Mouse (Mus musculus): ENCODE results near the gene Aqp2. TPM values are rescaled to one million over a fixed set of nuclear protein-coding genes. Genes with fewer than 3 reads are reported as not detected.

Aqp2 gene
- total RNA-seq, 2 experiments from 2014 or later = not detected

- ATAC-seq (ENCODE audit: poor library complexity, severe bottlenecking) = no peak
Observed at GRCm38 (mm10) chr15:99614753-99615152, 35.9 kb downstream of the Aqp2 start.

DNA sequence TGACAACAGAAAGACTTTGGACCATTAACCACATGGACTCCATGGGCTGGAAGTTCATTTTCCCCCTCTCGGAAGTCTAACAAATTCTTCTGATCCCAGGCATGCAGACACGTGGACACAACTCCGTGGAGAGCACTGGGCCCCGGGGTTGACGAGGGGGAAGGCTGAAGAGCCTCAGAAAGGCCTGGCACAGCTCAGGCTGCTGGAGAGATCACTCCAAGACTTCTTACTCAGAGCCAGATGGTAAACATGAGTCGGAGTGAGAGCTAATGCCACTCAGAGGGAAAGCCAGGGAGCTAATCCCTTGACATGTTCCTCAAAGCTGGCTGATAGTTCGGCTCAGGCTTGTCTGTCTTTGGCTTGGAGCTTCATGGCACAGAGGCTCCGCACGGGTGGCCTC, 36.4 kb downstream of the Aqp2 start:
- ATAC-seq (ENCODE audit: poor library complexity, severe bottlenecking) = no peak

DNA sequence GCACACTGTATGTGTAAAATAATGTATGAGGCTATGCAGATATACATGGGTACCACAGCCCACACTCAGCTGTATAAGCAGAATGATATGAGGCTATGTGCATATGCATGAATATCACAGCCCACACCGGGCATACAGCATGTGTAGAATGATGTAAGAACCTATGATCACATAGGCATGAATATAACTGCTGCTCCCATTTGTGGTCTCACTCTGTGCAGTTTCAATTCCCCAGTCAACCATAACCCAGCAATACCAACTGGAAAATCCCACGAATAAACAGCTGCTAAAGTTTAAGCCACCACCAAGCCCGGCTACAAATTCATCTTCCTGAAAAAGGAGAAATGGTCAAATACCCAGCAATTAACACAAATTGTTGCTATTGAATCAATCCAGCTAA, 39.7 kb downstream of the Aqp2 start:
- ATAC-seq (ENCODE audit: poor library complexity, severe bottlenecking) = peak; percentile 63

GRCm38 (mm10) chr15:99619821-99620220, 41.0 kb downstream of the Aqp2 start:
- no peak for ATAC-seq (ENCODE audit: poor library complexity, severe bottlenecking)

- no peak for ATAC-seq (ENCODE audit: poor library complexity, severe bottlenecking)
Observed at GRCm38 (mm10) chr15:99622063-99622462, 43.2 kb downstream of the Aqp2 start.

GRCm38 (mm10) chr15:99631618-99632017, 52.8 kb downstream of the Aqp2 start:
- peak; percentile 49; the same call in 1 of the 2 replicates for ATAC-seq (ENCODE audit: poor library complexity, severe bottlenecking)

Other genes with a start within 250 kb of the Aqp2 start
- gene Fmnl3, start 208.6 kb upstream of the Aqp2 start, total RNA-seq (2015) = 7.9 and 10.1 TPM in 2 replicates
- gene Fmnl3, start 208.6 kb upstream of the Aqp2 start, total RNA-seq (2017) = 11.4 and 16.3 TPM in 2 replicates
- 410 and 456 TPM in 2 replicates for gene Tmbim6, start 186.2 kb upstream of the Aqp2 start, total RNA-seq (2015)
- 187 and 196 TPM in 2 replicates for gene Tmbim6, start 186.2 kb upstream of the Aqp2 start, total RNA-seq (2017)
- 0.84 and 4.0 TPM in 2 replicates for gene Nckap5l, start 121.3 kb upstream of the Aqp2 start, total RNA-seq (2015)
- 0.73 TPM in 1 of 2 replicates, not detected in the other for gene Nckap5l, start 121.3 kb upstream of the Aqp2 start, total RNA-seq (2017)
- 8.2 and 9.8 TPM in 2 replicates for gene Bcdin3d, start 104.3 kb upstream of the Aqp2 start, total RNA-seq (2015)
- gene Bcdin3d, start 104.3 kb upstream of the Aqp2 start, total RNA-seq (2017) = 3.6 and 4.6 TPM in 2 replicates
- 0.04 TPM in 1 of 2 replicates, not detected in the other for gene Faim2, start 50.9 kb upstream of the Aqp2 start, total RNA-seq (2015)
- gene Faim2, start 50.9 kb upstream of the Aqp2 start, total RNA-seq (2017) = 0.49 TPM in 1 of 2 replicates, not detected in the other
- not detected in 2 replicates for gene Aqp5, start 11.7 kb downstream of the Aqp2 start, total RNA-seq (2015)
- gene Aqp5, start 11.7 kb downstream of the Aqp2 start, total RNA-seq (2017) = not detected in 2 replicates
- not detected in 2 replicates for gene Aqp6, start 22.3 kb downstream of the Aqp2 start, total RNA-seq (2015)
- gene Aqp6, start 22.3 kb downstream of the Aqp2 start, total RNA-seq (2017) = not detected in 2 replicates
- 136 and 140 TPM in 2 replicates for gene Racgap1, start 72.6 kb downstream of the Aqp2 start, total RNA-seq (2015)
- 184 and 201 TPM in 2 replicates for gene Racgap1, start 72.6 kb downstream of the Aqp2 start, total RNA-seq (2017)
- 0.05 TPM in 1 of 2 replicates, not detected in the other for gene Asic1, start 91.3 kb downstream of the Aqp2 start, total RNA-seq (2015)
- gene Asic1, start 91.3 kb downstream of the Aqp2 start, total RNA-seq (2017) = 0.11 TPM in 1 of 2 replicates, not detected in the other
- gene Smarcd1, start 123.1 kb downstream of the Aqp2 start, total RNA-seq (2015) = 12.0 and 12.4 TPM in 2 replicates
- gene Smarcd1, start 123.1 kb downstream of the Aqp2 start, total RNA-seq (2017) = 9.3 and 16.1 TPM in 2 replicates
- gene Gm17349, start 126.4 kb downstream of the Aqp2 start, total RNA-seq (2015) = not detected in 2 replicates
- gene Gm17349, start 126.4 kb downstream of the Aqp2 start, total RNA-seq (2017) = not detected in 2 replicates
- gene Gpd1, start 138.5 kb downstream of the Aqp2 start, total RNA-seq (2015) = 0.11 TPM in 1 of 2 replicates, not detected in the other
- 0.20 and 0.26 TPM in 2 replicates for gene Gpd1, start 138.5 kb downstream of the Aqp2 start, total RNA-seq (2017)
- gene Cox14, start 146.6 kb downstream of the Aqp2 start, total RNA-seq (2015) = 67.3 and 78.1 TPM in 2 replicates
- 15.4 and 25.6 TPM in 2 replicates for gene Cox14, start 146.6 kb downstream of the Aqp2 start, total RNA-seq (2017)
- 64.6 and 75.6 TPM in 2 replicates for gene Cers5, start 193.8 kb downstream of the Aqp2 start, total RNA-seq (2015)
- gene Cers5, start 193.8 kb downstream of the Aqp2 start, total RNA-seq (2017) = 42.3 and 45.3 TPM in 2 replicates

All from megakaryocyte, adult 5-6 weeks (primary cell).